Mouse (Mus musculus) lung, postnatal 0 days (tissue): ENCODE data around the gene Tnfrsf26.

Experiments used
- CTCF ChIP-seq: IDR thresholded peaks from 2 replicates; pipeline ENCODE4 v1.5.1; 2016; ENCODE audit warnings: antibody characterized with exemption, mild to moderate bottlenecking
- EP300 ChIP-seq: IDR thresholded peaks from 2 replicates; pipeline ENCODE4 v1.6.1; 2016; ENCODE audit warnings: antibody characterized with exemption, mild to moderate bottlenecking, control low read depth

DNA sequence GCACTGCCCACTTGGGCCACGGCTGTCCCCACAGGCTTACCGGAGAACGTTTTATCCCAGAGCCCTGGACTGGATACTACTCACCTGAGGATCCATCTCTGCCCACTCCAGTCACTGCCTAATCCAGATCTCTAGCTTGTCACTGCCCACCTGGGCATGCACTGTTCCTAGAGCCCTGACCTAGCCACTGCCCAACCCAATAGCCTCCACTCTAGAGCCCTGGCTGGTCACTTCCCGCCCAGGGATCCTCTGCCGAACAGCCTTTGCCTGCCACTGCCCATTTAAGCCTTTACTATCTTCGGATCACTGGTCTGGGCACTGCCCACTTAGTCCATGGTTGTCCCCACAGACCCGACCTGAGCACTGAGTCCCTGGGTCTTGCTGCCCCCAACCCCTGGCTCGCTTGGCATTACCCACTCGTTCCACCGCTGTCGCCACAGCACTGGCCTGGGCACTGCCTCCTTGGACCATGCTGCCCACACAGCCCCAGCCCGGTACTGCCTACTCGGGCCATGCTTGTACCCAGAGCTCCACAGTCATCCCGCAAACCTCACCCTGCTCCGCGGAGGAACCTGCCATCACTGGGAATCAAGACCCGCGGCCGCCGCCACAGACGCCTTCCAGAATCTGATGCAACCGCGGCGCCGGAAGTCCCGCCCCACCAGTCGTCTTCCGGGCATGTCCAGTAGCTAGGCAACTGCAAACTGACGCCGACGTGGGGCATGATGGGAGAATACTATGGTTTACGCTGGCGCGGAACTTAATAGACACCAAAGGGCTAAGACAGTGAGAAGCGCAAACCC is 28.9 kb downstream of the Tnfrsf26 start, which contains the start of gene Cars:
- no peak for TF ChIP-seq CTCF
- no peak for TF ChIP-seq EP300
